In genomic region chr17:28061472-28061871, GRCm38 (mm10) we compare ENCODE assay signal across 8 mouse cellular contexts. TPM values are rescaled to one million over a fixed set of nuclear protein-coding genes. Genes with fewer than 3 reads are reported as not detected.
DNase-seq lines count a peak whose midpoint lies in the region; ATAC-seq and TF ChIP-seq lines count a peak whose summit lies in the region.

No protein-coding gene starts in this region.

- H3K9ac ChIP-seq in ES-Bruce4 (ENCODE audit: low read depth, poor library complexity, severe bottlenecking), result no peak overlapping the region
- H3K9ac ChIP-seq in hindbrain, embryonic 16.5 days (ENCODE audit: low read depth, low read length), result no peak overlapping the region

- WGBS in kidney, adult 2 months, result 61% methylated on average over 7 of the region's 7 CpGs
- 48% methylated on average over 7 of the region's 7 CpGs for WGBS in hindbrain, embryonic 16.5 days

- peak; percentile 74 for ATAC-seq in hindbrain, embryonic 16.5 days
- ATAC-seq in megakaryocyte-erythroid progenitor cell, adult 5-6 weeks (replicated peaks; ENCODE audit: low FRiP score, low TSS enrichment, poor library complexity, severe bottlenecking), result 0 out of 2 replicates have a peak, but pooled peaks have one; percentile 34

- no peak overlapping the region for H3K27ac ChIP-seq in kidney, adult 2 months (ENCODE audit: insufficient read depth, low read depth, low read length)
- no peak overlapping the region for H3K27ac ChIP-seq in ES-Bruce4 (ENCODE audit: insufficient read depth, low read length)
- H3K27ac ChIP-seq in hindbrain, embryonic 16.5 days (ENCODE audit: low read depth, low read length), result 0 out of 2 replicates have a peak overlapping the region, but pooled peaks have one; percentile 24

- TF ChIP-seq CTCF in kidney, adult 2 months (conservative IDR thresholded peaks at IDR 0.05; ENCODE audit: insufficient read depth, insufficient read length, low read depth, low read length), result peak; percentile 58
- TF ChIP-seq CTCF in ES-Bruce4 (IDR thresholded peaks at IDR 0.05; ENCODE audit: low read depth, low read length), result peak; percentile 79

- no peak overlapping the region for H3K4me3 ChIP-seq in kidney, adult 2 months (ENCODE audit: insufficient read depth, low read depth, low read length)
- H3K4me3 ChIP-seq in ES-Bruce4 (ENCODE audit: low read depth, low read length), result no peak overlapping the region
- H3K4me3 ChIP-seq in hindbrain, embryonic 16.5 days (ENCODE audit: low read length), result no peak overlapping the region

- H3K9me3 ChIP-seq in ES-Bruce4 (replicated peaks; ENCODE audit: control insufficient read depth, insufficient read depth, low read length, poor library complexity, severe bottlenecking), result no peaks in the 10 kb centered on the region
- H3K9me3 ChIP-seq in hindbrain, embryonic 16.5 days (ENCODE audit: control insufficient read depth, low read length), result no peaks in the 10 kb centered on the region

- H3K27me3 ChIP-seq in kidney, adult 2 months (replicated peaks; ENCODE audit: control insufficient read depth, insufficient read depth, low read length), result no peaks in the 10 kb centered on the region
- no peaks in the 10 kb centered on the region for H3K27me3 ChIP-seq in ES-Bruce4 (ENCODE audit: control insufficient read depth, insufficient read depth, low read length, poor library complexity, severe bottlenecking)
- no peaks in the 10 kb centered on the region for H3K27me3 ChIP-seq in hindbrain, embryonic 16.5 days (replicated peaks; ENCODE audit: control insufficient read depth, insufficient read depth, low read length)

- no peaks in the 10 kb centered on the region for H3K4me1 ChIP-seq in kidney, adult 2 months (ENCODE audit: control insufficient read depth, insufficient read depth, low read length)
- H3K4me1 ChIP-seq in ES-Bruce4 (ENCODE audit: control insufficient read depth, insufficient read depth, low read length), result peaks cover 3% of the 10 kb centered on the region
- H3K4me1 ChIP-seq in hindbrain, embryonic 16.5 days (ENCODE audit: control insufficient read depth, insufficient read depth, low read depth, low read length), result no peaks in the 10 kb centered on the region; the same call in 1 of the 2 replicates

- peaks cover 4% of the 10 kb centered on the region for H3K36me3 ChIP-seq in kidney, adult 2 months (ENCODE audit: control insufficient read depth, insufficient read depth, low read length)
- H3K36me3 ChIP-seq in ES-Bruce4 (ENCODE audit: control insufficient read depth, insufficient read depth, low read length, poor library complexity, severe bottlenecking), result no peaks in the 10 kb centered on the region
- H3K36me3 ChIP-seq in hindbrain, embryonic 16.5 days (ENCODE audit: control insufficient read depth, insufficient read depth, low read length), result peaks cover 10% of the 10 kb centered on the region; the same call in 1 of the 2 replicates

- 0 out of 2 replicates have a peak, but pooled peaks have one; percentile 9 for TF ChIP-seq EP300 in ES-Bruce4 (IDR thresholded peaks at IDR 0.05; ENCODE audit: insufficient read depth, low read depth, low read length)

- no peak overlapping the region for H3K4me2 ChIP-seq in hindbrain, embryonic 16.5 days (ENCODE audit: low read length)

- peak; percentile 33 for DNase-seq in kidney, adult 2 months
- no peak for DNase-seq in kidney, adult 9 months
- peak; percentile 72 to 74 for DNase-seq in cerebellum, postnatal 10 days
- DNase-seq in spleen, postnatal 10 days (ENCODE audit: low spot score in 2 of 2), result no peak
- no peak for DNase-seq in urinary bladder, adult 2 months (ENCODE audit: low spot score)

- TF ChIP-seq POLR2A in kidney, adult 2 months (IDR thresholded peaks at IDR 0.05; ENCODE audit: low read depth, low read length), result no peak
- no peak for TF ChIP-seq POLR2A in ES-Bruce4 (IDR thresholded peaks at IDR 0.05; ENCODE audit: insufficient read depth, low read length)

RNA-seq across cellular contexts. Expression of gene Tcp11, which starts 19.0 kb away (rescaled TPM):
- 1.4 and 2.5 TPM in 2 replicates for polyA plus RNA-seq in kidney, adult 2 months (2012; rRNA removed)
- 11.6 and 18.9 TPM in 2 replicates for polyA plus RNA-seq in ES-Bruce4 (2011; ENCODE audit: insufficient read depth, insufficient read length, low read depth, missing spikeins)
- 1.4 and 1.6 TPM in 2 replicates for polyA plus RNA-seq in hindbrain, embryonic 16.5 days (2015; fragmentation: Nextera tagmentation; extraction: Ambion mirVana)
- 2.2 TPM in 1 of 2 replicates, not detected in the other for total RNA-seq in megakaryocyte-erythroid progenitor cell, adult 5-6 weeks (2014; fragmentation: Nextera tagmentation)
- total RNA-seq in megakaryocyte-erythroid progenitor cell, adult 5-6 weeks (2017), result 0.09 and 0.50 TPM in 2 replicates
- polyA plus RNA-seq in urinary bladder, adult 2 months (2012; rRNA removed), result 0.19 and 0.43 TPM in 2 replicates

Comparison
In these comparisons a context has a peak if more than half of its experiments do, and no peak if none do; other contexts are left out.
1. DNase-seq: peak in kidney, adult 2 months (single experiment) and cerebellum, postnatal 10 days (2 of 2); none in kidney, adult 9 months (single experiment), spleen, postnatal 10 days (0 of 2) and urinary bladder, adult 2 months (single experiment).